ENCODE assay signal across 20 mouse cellular contexts in genomic region chr7:72314395-72315060, GRCm38 (mm10). TPM values are rescaled to one million over a fixed set of nuclear protein-coding genes. Genes with fewer than 3 reads are reported as not detected.
DNase-seq lines count a peak whose midpoint lies in the region; ATAC-seq and TF ChIP-seq lines count a peak whose summit lies in the region.
"Had no signal": no experiment of that assay in that cellular context is flagged by ENCODE, and none has a peak within 500 bp of the region (broad histone marks: within the 10 kb centered on the region; RNA-seq: fewer than 3 reads in every experiment).

No protein-coding gene starts in this region.

- no peak overlapping the region for H3K4me2 ChIP-seq in midbrain, embryonic 16.5 days (ENCODE audit: low read length)
- H3K4me2 ChIP-seq in stomach, postnatal 0 days (replicated peaks; ENCODE audit: low read depth): no peak overlapping the region
- H3K4me2 ChIP-seq: forebrain, embryonic 12.5 days; heart, embryonic 12.5 days; hindbrain, embryonic 15.5 days; midbrain, embryonic 12.5 days had no signal

- no peak for TF ChIP-seq EP300 in stomach, postnatal 0 days (optimal IDR thresholded peaks at IDR 0.05)

- no peak for TF ChIP-seq POLR2A in spleen, adult 2 months (IDR thresholded peaks at IDR 0.05; ENCODE audit: low read depth, low read length)

- WGBS in spleen, adult 2 months: 31% methylated on average over 9 of the region's 9 CpGs
- 84% methylated on average over 9 of the region's 9 CpGs for WGBS in midbrain, embryonic 16.5 days
- WGBS in stomach, postnatal 0 days: 60% methylated on average over 9 of the region's 9 CpGs

- peak; percentile 14 to 34 for DNase-seq in spleen, adult 2 months (ENCODE audit: low read depth in 1 of 2, low spot score in 2 of 2)
- DNase-seq in spleen, adult 18-20 months: no peak
- peak; percentile 66 for DNase-seq in T-cell, adult 2 months (ENCODE audit: low spot score)
- DNase-seq in thymus, postnatal 36 days: peak; percentile 6 to 14
- no peak for DNase-seq in stomach, postnatal 0 days (ENCODE audit: low spot score)
- DNase-seq in lung, postnatal 36 days: no peak
- DNase-seq: cerebellum, postnatal 14 days; gastrocnemius, postnatal 36 days; kidney, adult 9 months; kidney, postnatal 4 days; layer of hippocampus, postnatal 36 days; lung, adult 18-20 months had no signal

- no peaks in the 10 kb centered on the region for H3K36me3 ChIP-seq in spleen, adult 2 months (ENCODE audit: control insufficient read depth, insufficient read depth, low read length)
- no peaks in the 10 kb centered on the region for H3K36me3 ChIP-seq in midbrain, embryonic 16.5 days (ENCODE audit: control insufficient read depth, insufficient read depth, low read length)
- no peaks in the 10 kb centered on the region for H3K36me3 ChIP-seq in stomach, postnatal 0 days (ENCODE audit: control insufficient read depth, insufficient read depth, low read length)
- H3K36me3 ChIP-seq: forebrain, embryonic 12.5 days; G1E; heart, embryonic 12.5 days; hindbrain, embryonic 15.5 days; midbrain, embryonic 12.5 days had no signal

- peaks cover 9% of the 10 kb centered on the region for H3K4me1 ChIP-seq in spleen, adult 2 months (ENCODE audit: control insufficient read depth, insufficient read depth, insufficient read length)
- no peaks in the 10 kb centered on the region for H3K4me1 ChIP-seq in midbrain, embryonic 16.5 days (ENCODE audit: control insufficient read depth, insufficient read depth, low read length)
- no peaks in the 10 kb centered on the region for H3K4me1 ChIP-seq in stomach, postnatal 0 days (replicated peaks; ENCODE audit: control insufficient read depth, insufficient read depth)
- H3K4me1 ChIP-seq: forebrain, embryonic 12.5 days; heart, embryonic 12.5 days; hindbrain, embryonic 15.5 days; midbrain, embryonic 12.5 days had no signal

- no peaks in the 10 kb centered on the region for H3K27me3 ChIP-seq in spleen, adult 2 months (ENCODE audit: control insufficient read depth, insufficient read depth, low read length)
- no peaks in the 10 kb centered on the region for H3K27me3 ChIP-seq in midbrain, embryonic 16.5 days (ENCODE audit: control insufficient read depth, insufficient read depth, low read depth, low read length)
- no peaks in the 10 kb centered on the region for H3K27me3 ChIP-seq in stomach, postnatal 0 days (ENCODE audit: control insufficient read depth, insufficient read depth, low read length)
- H3K27me3 ChIP-seq: forebrain, embryonic 12.5 days; heart, embryonic 12.5 days; hindbrain, embryonic 15.5 days; midbrain, embryonic 12.5 days had no signal

- peak overlapping the region; percentile 70; the same call in 1 of the 2 replicates for H3K27ac ChIP-seq in spleen, adult 2 months (ENCODE audit: insufficient read depth, low read length)
- H3K27ac ChIP-seq in midbrain, embryonic 16.5 days (ENCODE audit: low read length): no peak overlapping the region
- H3K27ac ChIP-seq in stomach, postnatal 0 days (replicated peaks): no peak overlapping the region
- H3K27ac ChIP-seq: forebrain, embryonic 12.5 days; hindbrain, embryonic 15.5 days; midbrain, embryonic 12.5 days had no signal

- no peak for TF ChIP-seq CTCF in spleen, adult 2 months (IDR thresholded peaks at IDR 0.05; ENCODE audit: extremely low read depth, insufficient read depth, insufficient read length, insufficient replicate concordance)
- TF ChIP-seq CTCF in stomach, postnatal 0 days (IDR thresholded peaks at IDR 0.05; ENCODE audit: low read depth): no peak

- peak; percentile 90 for ATAC-seq in megakaryocyte progenitor cell, adult 5-6 weeks (replicated peaks; ENCODE audit: poor library complexity)
- no peak for ATAC-seq in midbrain, embryonic 16.5 days
- no peak for ATAC-seq in stomach, postnatal 0 days (ENCODE audit: low FRiP score, low TSS enrichment)

- H3K4me3 ChIP-seq in spleen, adult 2 months (ENCODE audit: extremely low read depth, insufficient read depth, insufficient read length): no peak overlapping the region
- no peak overlapping the region for H3K4me3 ChIP-seq in midbrain, embryonic 16.5 days (ENCODE audit: low read depth, low read length)
- no peak overlapping the region for H3K4me3 ChIP-seq in stomach, postnatal 0 days (ENCODE audit: low read depth, low read length)
- H3K4me3 ChIP-seq: forebrain, embryonic 12.5 days; heart, embryonic 12.5 days; hindbrain, embryonic 15.5 days; midbrain, embryonic 12.5 days; myocyte had no signal

- no peak overlapping the region for H3K9ac ChIP-seq in midbrain, embryonic 16.5 days (ENCODE audit: low read depth, low read length)
- H3K9ac ChIP-seq in stomach, postnatal 0 days (ENCODE audit: low read length): no peak overlapping the region
- H3K9ac ChIP-seq: forebrain, embryonic 12.5 days; heart, embryonic 12.5 days; hindbrain, embryonic 15.5 days; midbrain, embryonic 12.5 days had no signal

- H3K9me3 ChIP-seq in midbrain, embryonic 16.5 days (replicated peaks; ENCODE audit: control insufficient read depth, low read length, poor library complexity, severe bottlenecking): 0 out of 2 replicates have a peak, but pooled peaks cover 4% of the 10 kb centered on the region
- H3K9me3 ChIP-seq in stomach, postnatal 0 days (ENCODE audit: control insufficient read depth, low read length): no peaks in the 10 kb centered on the region
- H3K9me3 ChIP-seq: forebrain, embryonic 12.5 days; heart, embryonic 12.5 days; hindbrain, embryonic 15.5 days; midbrain, embryonic 12.5 days had no signal

RNA-seq across cellular contexts. Expression of gene Mctp2, which starts 8.1 kb away (rescaled TPM):
- polyA plus RNA-seq in spleen, adult 2 months (2012; rRNA removed): 3.4 and 4.4 TPM in 2 replicates
- 1.7 and 2.2 TPM in 2 replicates for total RNA-seq in megakaryocyte progenitor cell, adult 5-6 weeks (2015)
- 0.87 and 1.8 TPM in 2 replicates for total RNA-seq in megakaryocyte progenitor cell, adult 5-6 weeks (2017)
- 0.25 and 0.34 TPM in 2 replicates for polyA plus RNA-seq in midbrain, embryonic 16.5 days (2015; fragmentation: Nextera tagmentation; extraction: Ambion mirVana)
- 1.4 and 1.7 TPM in 2 replicates for polyA plus RNA-seq in stomach, postnatal 0 days (2015; fragmentation: Nextera tagmentation; extraction: Ambion mirVana)
- polyA plus RNA-seq: G1E had no signal

Comparison
In these comparisons a context has a peak if more than half of its experiments do, and no peak if none do; other contexts are left out.
1. DNase-seq: peak in spleen, adult 2 months (2 of 2), T-cell, adult 2 months (single experiment) and thymus, postnatal 36 days (2 of 2); none in spleen, adult 18-20 months (0 of 2), stomach, postnatal 0 days (single experiment) and lung, postnatal 36 days (single experiment).